33 mouse cellular contexts compared by ENCODE assay signal in genomic region chr13:15546258-15546657, GRCm38 (mm10).
DNase-seq lines count a peak whose midpoint lies in the region; ATAC-seq and TF ChIP-seq lines count a peak whose summit lies in the region.
"Had no signal": no experiment of that assay in that cellular context is flagged by ENCODE, and none has a peak within 500 bp of the region (broad histone marks: within the 10 kb centered on the region; RNA-seq: fewer than 3 reads in every experiment).

No protein-coding gene starts in this region.

- no peaks in the 10 kb centered on the region for H3K27me3 ChIP-seq in embryonic facial prominence, embryonic 13.5 days
- no peaks in the 10 kb centered on the region for H3K27me3 ChIP-seq in forebrain, embryonic 13.5 days
- no peaks in the 10 kb centered on the region for H3K27me3 ChIP-seq in neural tube, embryonic 15.5 days (replicated peaks)
- H3K27me3 ChIP-seq: CH12.LX; heart, embryonic 15.5 days; hindbrain, embryonic 12.5 days; limb, embryonic 13.5 days; Patski had no signal

- peak overlapping the region; percentile 32; the same call in 1 of the 2 replicates for H3K27ac ChIP-seq in left cerebral cortex, adult 2 months
- H3K27ac ChIP-seq in embryonic facial prominence, embryonic 13.5 days, result peak overlapping the region; percentile 73; the same call in 1 of the 2 replicates
- H3K27ac ChIP-seq in forebrain, embryonic 13.5 days, result peak overlapping the region; percentile 11; the same call in 1 of the 2 replicates
- no peak overlapping the region for H3K27ac ChIP-seq in neural tube, embryonic 15.5 days (replicated peaks)
- H3K27ac ChIP-seq: heart, embryonic 10.5 days; heart, embryonic 15.5 days; hindbrain, embryonic 12.5 days; kidney, postnatal 0 days; liver, embryonic 14.5 days; macrophage had no signal

- no peak for DNase-seq in left cerebral cortex, adult 2 months (ENCODE audit: extremely low spot score in 1 of 2, low spot score in 2 of 2)
- DNase-seq in left cerebral cortex, postnatal 4 days, result no peak
- peak; percentile 85 for DNase-seq in Muller cell, postnatal 12 days (ENCODE audit: inconsistent ontology term)
- DNase-seq in right cerebral cortex, postnatal 36 days (ENCODE audit: low spot score in 2 of 2), result no peak
- no peak for DNase-seq in cerebellum, adult 8-10 months
- DNase-seq: adrenal gland, postnatal 10 days; cerebellum, adult 11 months; cerebellum, adult 9-11 months; embryo, embryonic 11 days; gastrocnemius, postnatal 10 days; heart, postnatal 36 days; kidney, adult 8-10 months; kidney, postnatal 4 days; layer of hippocampus, adult 9-11 months; lung, adult 2 months; lung, postnatal 10 days; midbrain, embryonic 14.5 days; right cerebral cortex, adult 18-20 months; right cerebral cortex, postnatal 4 days; thymus, postnatal 4 days had no signal

- H3K4me3 ChIP-seq in left cerebral cortex, adult 2 months, result no peak overlapping the region
- no peak overlapping the region for H3K4me3 ChIP-seq in embryonic facial prominence, embryonic 13.5 days
- no peak overlapping the region for H3K4me3 ChIP-seq in forebrain, embryonic 13.5 days
- H3K4me3 ChIP-seq in neural tube, embryonic 15.5 days (replicated peaks), result no peak overlapping the region
- H3K4me3 ChIP-seq: heart, embryonic 10.5 days; heart, embryonic 15.5 days; hindbrain, embryonic 12.5 days; limb, embryonic 13.5 days had no signal

- intact Hi-C loops in left cerebral cortex, adult 2 months (cut with DNase I), result no loop called here
- intact Hi-C loops in left cerebral cortex, postnatal 4 days (cut with DNase I), result no loop called here

- ATAC-seq in embryonic facial prominence, embryonic 13.5 days (ENCODE audit: insufficient number of reproducible peaks, insufficient read depth, low FRiP score, low TSS enrichment, low read depth), result no peak
- no peak for ATAC-seq in forebrain, embryonic 13.5 days
- no peak for ATAC-seq in neural tube, embryonic 15.5 days (ENCODE audit: low FRiP score)
- ATAC-seq: intestine, embryonic 16.5 days; Patski had no signal

- H3K9me3 ChIP-seq in embryonic facial prominence, embryonic 13.5 days, result no peaks in the 10 kb centered on the region
- no peaks in the 10 kb centered on the region for H3K9me3 ChIP-seq in forebrain, embryonic 13.5 days (replicated peaks)
- no peaks in the 10 kb centered on the region for H3K9me3 ChIP-seq in neural tube, embryonic 15.5 days (replicated peaks)
- H3K9me3 ChIP-seq: heart, embryonic 10.5 days; heart, embryonic 15.5 days; hindbrain, embryonic 12.5 days; limb, embryonic 13.5 days had no signal

- 24% methylated on average over 4 of the region's 4 CpGs for WGBS in embryonic facial prominence, embryonic 13.5 days
- 18% methylated on average over 4 of the region's 4 CpGs for WGBS in forebrain, embryonic 13.5 days
- WGBS in neural tube, embryonic 15.5 days, result 70% methylated on average over 4 of the region's 4 CpGs

- H3K4me1 ChIP-seq in embryonic facial prominence, embryonic 13.5 days, result peaks cover 89% of the 10 kb centered on the region
- H3K4me1 ChIP-seq in forebrain, embryonic 13.5 days, result peaks cover 98% of the 10 kb centered on the region
- peaks cover 44% of the 10 kb centered on the region for H3K4me1 ChIP-seq in neural tube, embryonic 15.5 days
- H3K4me1 ChIP-seq: heart, embryonic 15.5 days had no signal

- peak overlapping the region; percentile 11; the same call in 1 of the 2 replicates for H3K4me2 ChIP-seq in embryonic facial prominence, embryonic 13.5 days
- H3K4me2 ChIP-seq in forebrain, embryonic 13.5 days, result peak overlapping the region; percentile 11; the same call in 1 of the 2 replicates
- no peak overlapping the region for H3K4me2 ChIP-seq in neural tube, embryonic 15.5 days
- H3K4me2 ChIP-seq: heart, embryonic 15.5 days; hindbrain, embryonic 12.5 days had no signal

- 0 out of 2 replicates have a peak, but pooled peaks cover 4% of the 10 kb centered on the region for H3K36me3 ChIP-seq in embryonic facial prominence, embryonic 13.5 days
- H3K36me3 ChIP-seq in forebrain, embryonic 13.5 days (ENCODE audit: poor library complexity, severe bottlenecking), result no peaks in the 10 kb centered on the region
- no peaks in the 10 kb centered on the region for H3K36me3 ChIP-seq in neural tube, embryonic 15.5 days
- H3K36me3 ChIP-seq: heart, embryonic 10.5 days; heart, embryonic 15.5 days; hindbrain, embryonic 12.5 days had no signal

- H3K9ac ChIP-seq in embryonic facial prominence, embryonic 13.5 days, result no peak overlapping the region
- H3K9ac ChIP-seq in forebrain, embryonic 13.5 days, result no peak overlapping the region
- H3K9ac ChIP-seq in neural tube, embryonic 15.5 days (replicated peaks), result no peak overlapping the region
- H3K9ac ChIP-seq: heart, embryonic 15.5 days; hindbrain, embryonic 12.5 days; limb, embryonic 13.5 days; liver, embryonic 14.5 days had no signal

- no peak for TF ChIP-seq CTCF in left cerebral cortex, adult 2 months (IDR thresholded peaks at IDR 0.05)
